Mouse (Mus musculus) embryo, embryonic 10 days (tissue): Measurements from ENCODE around the gene Fh1.

Experiments used
- DNase-seq: peaks from one replicate; pipeline ENCODE4 v3.0.0-alpha.2; 2015; ENCODE audit warnings: low spot score

The Fh1 gene

DNA sequence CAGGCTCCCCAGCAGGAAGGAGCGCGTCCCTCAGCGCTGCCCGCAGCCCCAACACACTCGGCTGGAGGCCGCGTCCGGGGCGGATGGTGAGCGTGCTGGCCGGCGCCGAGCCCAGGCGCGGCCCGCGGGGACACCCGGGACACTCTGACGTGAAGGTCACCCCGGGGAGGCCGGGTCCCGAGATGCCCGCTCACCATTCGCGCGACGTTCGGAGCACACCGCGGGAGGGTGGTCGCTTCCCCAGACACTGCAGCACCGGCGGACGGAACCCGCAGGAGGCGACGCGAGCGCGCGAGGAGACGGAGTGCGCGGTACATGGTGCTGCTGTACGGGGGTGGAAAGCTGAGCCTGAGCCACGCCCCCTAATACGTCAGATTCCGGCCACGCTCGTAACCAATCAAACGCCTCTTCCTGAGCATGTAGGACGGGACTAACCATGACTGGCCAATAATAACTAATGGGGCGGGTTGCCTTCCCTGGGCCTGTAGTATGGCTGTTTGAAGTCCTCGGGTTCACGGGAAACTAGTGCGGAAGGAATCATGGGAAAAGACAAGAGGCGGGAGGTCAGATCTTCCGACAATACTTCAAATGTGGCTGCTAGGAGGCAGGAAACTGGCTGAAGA lies at the start of gene Fh1:
Gene Fh1, minus strand, starts transcription at position 379 of the 623 bp plus-strand sequence.
- peak; percentile 98 for DNase-seq

DNA sequence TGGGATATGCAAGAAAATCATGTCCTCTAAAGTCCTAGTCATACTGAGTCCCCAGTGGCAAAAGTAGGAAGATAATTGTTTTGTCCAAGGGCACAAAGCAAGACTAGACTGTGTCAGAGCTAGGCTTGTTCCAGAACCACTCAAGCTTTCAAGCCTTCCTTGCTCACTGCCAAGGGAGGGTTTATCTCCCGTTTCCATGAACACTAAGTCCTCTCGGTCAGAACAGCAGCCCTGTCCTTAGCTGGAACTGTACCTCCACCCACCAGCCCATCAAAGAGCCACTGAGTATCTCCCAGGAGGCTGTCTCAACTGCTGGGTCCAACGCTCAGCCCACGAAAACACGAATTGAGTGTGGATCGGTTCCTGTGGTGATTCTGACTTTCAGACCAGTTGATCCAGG lies 49.7 kb upstream of the Fh1 start:
- no peak for DNase-seq

DNA sequence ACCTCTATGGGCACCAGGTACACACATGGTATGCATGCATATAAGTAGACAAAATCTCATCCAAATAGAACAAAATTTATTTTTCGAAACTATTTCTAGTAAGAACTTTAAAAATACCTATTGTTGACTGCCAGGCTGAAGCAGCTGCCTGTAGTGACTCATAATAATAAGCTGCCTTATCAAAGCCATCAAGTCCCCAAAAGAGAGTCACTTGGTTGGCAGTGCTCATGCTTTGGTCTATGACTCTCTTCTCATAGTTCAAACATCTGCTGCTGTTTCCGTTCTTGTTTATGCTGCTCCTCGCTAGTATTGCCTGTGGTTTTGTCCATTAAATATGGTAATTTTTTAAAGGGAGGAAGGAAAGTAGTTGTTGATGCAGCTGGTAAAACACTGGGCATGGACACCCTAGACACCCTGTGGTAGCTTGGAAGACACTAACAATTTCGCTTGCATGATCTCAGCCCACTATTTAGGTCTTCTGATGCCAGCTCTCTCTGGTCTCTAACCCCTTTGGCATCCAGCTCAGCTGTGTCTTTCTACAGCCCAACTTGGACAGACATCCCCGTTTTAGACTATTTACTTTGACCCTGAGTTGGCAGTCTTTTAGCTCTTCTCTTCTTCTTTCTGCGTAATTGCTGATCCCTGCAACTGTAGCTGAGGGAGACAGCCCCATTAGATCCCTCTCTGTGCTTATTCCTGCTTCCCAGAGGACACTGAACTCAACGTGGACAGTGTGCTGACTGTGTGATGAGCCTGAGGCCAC lies 48.3 kb upstream of the Fh1 start:
- no peak for DNase-seq

DNA sequence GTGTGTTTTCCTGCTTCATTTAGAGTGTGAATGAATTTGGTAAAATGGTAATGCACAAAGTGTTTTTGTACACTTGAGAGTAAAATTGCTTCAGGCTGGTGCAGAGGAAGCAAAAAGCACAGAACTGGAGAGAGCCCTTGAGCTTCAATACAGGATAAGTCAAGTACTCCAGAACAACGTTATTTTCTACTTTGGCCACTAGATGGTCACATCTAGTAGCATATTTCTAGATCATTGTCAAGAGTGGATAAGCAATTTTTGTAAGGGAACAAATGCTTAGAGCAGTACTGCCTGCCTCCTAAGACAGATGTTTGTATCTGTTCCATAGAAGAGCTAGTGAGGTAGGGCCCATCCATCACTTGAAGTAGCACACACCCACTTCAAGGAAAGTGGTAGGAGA lies 46.2 kb upstream of the Fh1 start:
- DNase-seq: no peak

DNA sequence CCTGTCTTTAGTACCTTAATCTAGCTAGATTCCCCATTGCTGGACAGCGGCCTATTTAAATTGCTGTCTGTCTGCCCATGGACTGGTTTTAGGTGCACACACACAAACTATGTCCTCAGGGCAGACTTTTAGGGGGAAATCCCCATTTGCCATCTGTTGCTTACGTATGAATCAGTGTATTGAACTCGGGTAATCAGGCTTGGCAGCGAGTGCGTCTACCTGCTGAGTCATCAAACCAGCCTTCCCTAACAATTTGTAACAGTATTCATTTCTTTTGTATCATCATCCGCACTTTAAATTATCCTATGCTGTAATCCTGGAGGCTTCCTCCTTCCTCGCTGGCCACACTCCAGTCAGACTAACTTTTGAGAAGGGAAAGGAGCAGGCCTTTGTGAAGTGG lies 44.6 kb upstream of the Fh1 start:
- no peak for DNase-seq

DNA sequence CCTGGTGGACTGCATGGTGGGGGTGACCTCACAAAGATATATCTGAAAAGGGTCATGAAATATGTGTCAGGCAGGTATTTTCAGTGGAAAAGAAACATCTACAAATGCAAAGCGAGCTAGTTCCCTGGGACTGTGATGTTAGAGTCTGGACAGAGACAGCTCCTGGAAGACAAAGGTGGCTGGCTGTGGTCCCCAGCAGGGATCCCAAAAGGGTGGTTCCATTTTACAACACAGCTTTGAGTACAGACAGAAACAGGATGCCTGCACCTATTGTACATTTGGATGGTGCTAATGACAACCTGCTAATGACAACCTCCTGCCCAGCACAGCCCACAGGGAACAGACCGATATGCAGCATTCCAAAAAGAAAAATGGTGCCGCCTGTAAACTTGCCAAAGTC lies 44.0 kb upstream of the Fh1 start:
- DNase-seq: no peak

DNA sequence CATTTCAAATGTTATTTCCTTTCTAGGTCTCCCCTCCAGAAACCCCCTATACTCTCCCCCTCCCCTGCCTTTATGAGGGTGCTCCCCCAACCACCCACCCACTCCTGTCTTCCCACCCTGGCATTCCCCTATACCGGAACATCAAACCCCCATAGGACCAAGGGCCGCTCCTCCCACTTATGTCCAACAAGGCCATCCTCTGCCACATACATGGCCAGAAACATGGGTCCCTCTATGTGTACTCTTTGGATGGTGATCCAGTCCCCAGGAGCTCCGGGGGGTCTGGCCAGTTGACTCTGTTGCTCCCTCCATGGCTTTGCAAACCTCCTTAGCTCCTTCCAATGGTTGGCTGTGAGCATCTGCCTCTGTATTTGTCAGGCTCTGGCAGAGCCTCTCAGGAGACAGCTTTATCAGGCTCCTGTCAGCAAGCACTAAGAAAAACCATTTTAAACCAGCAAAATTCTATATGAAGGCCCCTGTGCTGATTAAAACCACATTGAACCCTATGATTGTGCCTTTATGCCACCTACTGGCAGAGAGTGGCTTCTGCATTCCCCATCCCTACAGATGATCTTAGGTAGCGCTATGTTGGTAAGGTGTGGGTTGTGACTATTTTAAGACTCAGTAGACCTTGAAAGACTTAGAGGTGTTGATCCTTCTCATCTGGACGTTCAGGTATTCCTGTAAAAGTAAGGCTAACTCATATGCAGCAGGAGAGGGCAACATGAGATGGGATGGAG lies 43.4 kb upstream of the Fh1 start:
- peak; percentile 50 for DNase-seq

DNA sequence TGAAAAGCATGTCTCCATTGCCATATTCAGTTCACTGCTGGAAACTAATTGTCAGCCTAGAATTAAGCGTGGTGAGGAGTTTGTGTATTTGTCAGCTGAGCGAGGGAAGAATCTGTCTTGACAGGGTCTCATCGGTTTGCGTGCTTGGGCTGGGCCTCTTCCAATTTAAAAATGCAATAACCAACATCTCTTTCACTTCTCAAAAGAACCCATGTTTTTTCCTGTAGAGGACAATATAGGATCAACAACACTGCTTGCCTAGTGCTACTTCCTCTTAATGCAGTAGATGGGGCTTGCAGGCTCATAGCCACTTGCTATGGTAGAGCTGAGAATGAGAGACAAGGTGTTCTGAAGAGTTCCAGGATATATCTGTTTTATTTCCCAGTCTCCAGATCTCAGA lies 34.5 kb upstream of the Fh1 start:
- no peak for DNase-seq

DNA sequence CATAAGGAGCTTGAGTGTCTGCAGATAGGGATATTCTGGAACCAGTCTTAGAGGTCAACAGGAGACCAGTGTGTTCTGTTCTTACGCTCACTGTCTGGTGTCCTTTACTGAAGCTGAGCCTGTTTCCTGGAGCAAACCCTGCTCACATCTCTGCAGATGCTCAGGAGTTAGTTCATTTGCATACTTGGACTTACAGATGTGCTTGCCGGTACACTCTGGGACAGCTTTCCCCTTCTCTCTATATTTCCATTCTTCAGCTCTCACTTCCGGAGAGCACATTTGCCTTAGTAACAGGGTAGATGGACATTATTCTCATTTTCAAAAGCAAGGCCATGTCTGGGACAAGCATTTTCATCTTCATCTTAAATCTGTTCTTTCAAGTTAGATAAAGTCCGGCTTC lies 23.2 kb upstream of the Fh1 start:
- no peak for DNase-seq

DNA sequence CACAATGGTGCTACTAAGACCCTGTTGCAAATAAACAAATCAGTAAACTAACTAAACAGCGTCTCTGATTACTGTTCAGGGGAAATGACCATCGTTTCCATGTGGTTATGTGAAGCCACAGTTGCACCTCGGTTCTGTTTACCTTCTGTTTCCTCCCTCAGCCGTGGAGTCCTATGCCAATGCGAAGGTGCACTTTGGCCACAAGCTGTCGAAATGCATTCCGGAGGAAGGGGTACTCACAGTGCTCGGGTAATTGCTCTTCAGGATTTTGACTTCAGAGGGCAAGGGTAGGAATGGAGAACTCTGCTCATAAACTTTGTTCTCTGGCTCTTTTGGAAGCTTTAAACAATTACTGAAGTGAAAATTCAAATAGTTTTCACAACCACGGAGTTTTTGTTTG lies 21.5 kb upstream of the Fh1 start:
- DNase-seq: no peak

DNA sequence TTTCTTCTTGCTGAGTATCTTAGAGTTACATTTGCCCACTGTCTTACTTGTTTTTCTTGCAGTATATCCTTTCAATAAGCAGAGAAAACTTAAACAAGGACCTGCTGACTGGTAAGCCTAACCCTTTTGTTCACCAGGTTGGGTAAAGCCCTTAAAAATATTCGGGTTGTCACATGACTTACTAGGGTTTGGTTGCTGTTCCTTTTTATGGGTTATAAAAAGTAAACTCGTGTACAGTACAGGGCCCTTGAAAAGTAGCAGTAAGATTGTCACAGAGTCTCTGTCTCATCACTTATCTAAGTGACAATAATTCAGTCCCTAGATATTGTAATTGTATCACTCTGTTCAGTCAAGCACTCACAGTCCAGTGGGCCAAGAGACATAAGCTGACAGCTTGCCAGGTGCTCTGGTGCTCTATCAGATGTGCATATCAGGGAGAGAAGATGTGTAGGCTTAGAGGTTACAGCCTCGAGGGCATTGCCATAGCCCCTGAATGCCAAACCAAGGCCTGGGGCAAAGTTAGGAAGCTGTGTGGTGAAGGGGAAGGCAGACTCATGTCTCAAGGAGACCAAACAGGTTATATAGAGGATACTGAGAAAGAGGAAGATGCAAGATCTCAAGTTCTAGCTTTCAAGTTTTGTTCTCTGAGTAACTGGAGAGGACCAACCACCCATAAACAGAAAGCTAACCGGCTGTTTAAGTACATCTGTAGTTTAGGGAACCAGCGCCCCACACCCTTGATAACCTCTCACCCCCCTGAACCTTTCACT lies 18.2 kb upstream of the Fh1 start:
- no peak for DNase-seq

DNA sequence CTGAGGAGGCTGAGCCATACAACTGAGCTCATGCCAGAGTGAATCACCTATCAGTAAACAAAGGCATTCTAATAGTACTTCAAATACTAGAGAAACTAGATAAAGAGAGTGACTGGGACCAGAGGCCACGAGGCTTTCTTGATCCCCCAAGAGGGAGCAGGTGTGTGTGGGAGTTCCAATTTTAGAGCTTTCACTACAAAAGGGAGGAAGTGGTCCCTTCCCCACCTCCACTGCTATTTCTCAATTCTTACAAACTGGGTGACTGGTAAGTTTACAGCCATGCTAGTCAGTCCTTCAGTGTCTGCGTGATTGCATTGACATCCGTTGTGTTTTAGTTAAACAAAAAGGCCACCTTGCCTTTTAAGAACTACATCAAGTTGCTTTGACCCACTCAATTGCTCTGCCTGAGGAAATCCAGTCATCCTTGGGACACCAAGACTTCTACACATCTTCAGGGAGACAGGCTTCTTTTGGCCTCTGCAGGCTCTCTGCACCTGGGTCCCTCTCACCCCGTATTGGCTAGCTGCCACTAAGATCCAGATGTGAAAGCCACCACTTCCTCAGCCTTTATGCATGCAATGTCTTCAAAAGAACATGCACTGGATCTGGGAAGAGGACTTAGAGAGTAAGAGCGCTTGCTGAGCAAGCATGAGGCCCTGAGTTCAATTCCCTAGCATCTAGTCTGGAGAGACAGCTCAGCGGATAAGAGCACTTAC lies 15.2 kb upstream of the Fh1 start:
- DNase-seq: no peak

DNA sequence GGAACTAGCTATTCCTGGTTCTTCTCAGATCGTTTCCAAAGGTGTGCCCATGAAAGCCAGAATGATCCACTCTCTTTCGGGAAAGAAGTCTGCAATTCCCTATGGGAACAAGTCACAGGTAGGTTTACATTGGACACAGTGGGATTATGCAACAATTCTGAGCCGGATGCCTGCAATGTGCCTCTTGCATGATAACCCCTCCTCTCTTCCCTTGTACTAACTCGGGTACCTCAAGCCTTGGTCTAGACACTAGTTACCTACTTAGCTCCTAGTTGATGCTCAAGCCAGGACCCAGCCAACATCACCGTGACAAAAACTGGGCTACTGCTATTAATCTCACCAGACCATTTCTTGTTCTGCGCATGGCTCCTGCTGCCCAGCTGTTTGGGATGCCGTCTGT lies 13.6 kb upstream of the Fh1 start:
- no peak for DNase-seq

DNA sequence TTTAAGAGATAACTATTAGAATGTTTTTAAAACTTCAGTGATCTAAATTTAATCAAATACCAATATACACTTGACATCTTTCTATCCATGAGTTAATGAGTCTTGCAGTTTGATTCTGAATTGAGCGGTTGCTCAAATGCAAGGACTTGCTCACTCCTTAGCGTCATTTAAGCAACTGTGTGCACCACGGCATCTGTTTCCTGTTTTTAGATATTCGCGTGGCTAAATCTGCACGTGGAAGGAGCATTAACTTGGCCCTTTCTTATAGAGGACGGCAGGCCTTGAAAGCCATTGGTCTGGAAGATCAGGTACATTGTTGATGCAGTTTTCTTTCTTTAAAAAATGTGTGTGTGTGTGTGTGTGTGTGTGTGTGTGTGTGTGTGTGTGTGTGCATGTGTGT lies 12.2 kb upstream of the Fh1 start:
- DNase-seq: no peak

DNA sequence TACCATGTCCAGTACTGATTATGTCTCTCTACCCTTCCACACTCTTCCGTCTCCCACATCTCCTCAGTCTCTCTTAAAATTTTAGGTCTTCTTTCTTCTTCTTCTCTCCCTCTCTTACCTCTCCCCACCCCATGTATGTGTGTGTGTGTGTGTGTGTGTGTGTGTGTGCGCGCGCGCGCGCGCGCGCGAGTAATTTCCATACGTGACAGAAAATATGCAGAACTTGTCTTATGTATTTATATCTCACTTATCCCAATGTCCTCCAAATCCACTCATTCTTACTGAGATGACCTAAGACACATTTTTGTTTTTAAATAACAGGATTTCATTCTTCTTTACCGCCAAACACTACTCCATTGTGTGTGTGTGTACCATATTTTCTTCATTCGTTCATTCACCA lies 7.0 kb upstream of the Fh1 start:
- DNase-seq: no peak

DNA sequence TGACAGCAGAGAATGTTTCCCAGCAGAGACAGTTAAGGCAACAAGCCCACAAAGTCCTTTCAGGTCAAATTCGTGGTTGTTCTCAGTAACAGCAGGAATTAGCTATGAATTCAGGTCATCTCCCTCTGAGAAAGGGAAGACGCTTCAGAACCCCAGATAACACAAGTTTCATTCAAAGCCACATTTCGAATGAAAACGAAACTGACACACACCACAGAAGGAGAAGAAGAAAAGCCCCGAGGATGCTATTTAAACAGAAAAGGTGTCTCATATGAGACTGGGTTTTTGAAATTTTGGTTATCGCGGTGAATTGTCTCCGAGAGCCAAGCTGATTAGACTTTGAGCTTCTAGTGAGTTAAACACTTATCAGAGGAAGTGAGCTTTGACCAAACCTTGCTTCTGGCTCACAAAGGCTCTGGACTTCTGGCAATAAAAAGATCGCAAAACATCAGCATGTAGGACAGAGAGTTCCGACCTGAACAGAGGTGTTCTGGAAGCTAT lies 6.3 kb upstream of the Fh1 start:
- no peak for DNase-seq

DNA sequence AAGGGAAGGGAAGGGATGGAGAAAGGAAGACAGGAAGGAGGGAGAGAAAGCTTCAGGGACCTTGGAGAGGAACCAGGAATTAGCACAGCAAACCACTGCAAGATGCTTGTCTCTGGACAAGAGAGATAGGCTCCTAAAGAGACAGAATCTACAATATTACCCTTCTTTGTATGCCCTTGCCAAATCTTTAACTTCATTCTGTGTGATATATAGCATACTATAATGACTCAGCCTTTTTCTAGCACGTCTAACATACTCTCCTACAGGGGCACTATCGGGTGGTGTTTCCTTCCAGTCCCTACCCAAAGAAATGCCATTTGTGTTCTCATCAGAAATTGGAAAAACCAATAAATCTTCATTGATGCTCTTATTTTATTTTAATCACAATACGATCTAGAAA lies 5.6 kb upstream of the Fh1 start:
- no peak for DNase-seq

DNA sequence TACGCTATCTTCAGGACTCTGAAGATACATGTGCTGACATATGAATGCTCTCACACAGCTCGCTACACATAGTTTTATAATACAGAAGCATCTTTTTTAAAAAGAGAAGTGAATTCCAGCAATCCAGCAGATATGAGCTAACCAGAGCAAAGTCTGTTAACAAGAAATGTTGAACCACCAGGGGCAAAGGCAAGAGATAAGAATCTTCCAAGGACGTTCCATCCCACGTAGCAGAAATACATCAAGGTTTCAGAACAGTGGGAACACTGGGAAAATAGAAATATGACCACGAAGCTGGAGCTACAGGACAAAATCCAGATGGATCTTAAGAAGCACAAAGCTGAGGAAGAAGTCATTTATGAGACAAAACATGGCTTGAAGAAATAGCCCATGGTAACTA lies 4.9 kb upstream of the Fh1 start:
- DNase-seq: no peak

DNA sequence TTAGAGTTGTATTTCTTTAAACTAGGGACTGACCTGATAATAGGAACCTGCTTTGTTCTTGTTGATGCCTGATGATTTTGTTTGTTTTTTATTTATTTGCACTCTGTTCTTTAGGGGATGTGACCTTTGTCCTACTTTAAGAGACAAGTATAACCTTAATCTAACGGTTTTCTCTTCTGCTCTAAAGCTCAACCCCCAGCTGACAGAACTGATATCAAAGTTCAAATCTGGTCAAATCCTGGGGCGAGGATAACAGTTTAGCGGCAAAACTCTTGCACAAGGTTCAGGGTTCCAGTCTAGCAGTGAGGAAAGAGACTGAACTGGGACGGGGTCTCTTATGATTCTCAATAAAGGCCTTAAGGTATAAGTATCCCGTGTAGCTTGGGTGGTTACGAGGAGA lies 3.8 kb upstream of the Fh1 start:
- DNase-seq: no peak

DNA sequence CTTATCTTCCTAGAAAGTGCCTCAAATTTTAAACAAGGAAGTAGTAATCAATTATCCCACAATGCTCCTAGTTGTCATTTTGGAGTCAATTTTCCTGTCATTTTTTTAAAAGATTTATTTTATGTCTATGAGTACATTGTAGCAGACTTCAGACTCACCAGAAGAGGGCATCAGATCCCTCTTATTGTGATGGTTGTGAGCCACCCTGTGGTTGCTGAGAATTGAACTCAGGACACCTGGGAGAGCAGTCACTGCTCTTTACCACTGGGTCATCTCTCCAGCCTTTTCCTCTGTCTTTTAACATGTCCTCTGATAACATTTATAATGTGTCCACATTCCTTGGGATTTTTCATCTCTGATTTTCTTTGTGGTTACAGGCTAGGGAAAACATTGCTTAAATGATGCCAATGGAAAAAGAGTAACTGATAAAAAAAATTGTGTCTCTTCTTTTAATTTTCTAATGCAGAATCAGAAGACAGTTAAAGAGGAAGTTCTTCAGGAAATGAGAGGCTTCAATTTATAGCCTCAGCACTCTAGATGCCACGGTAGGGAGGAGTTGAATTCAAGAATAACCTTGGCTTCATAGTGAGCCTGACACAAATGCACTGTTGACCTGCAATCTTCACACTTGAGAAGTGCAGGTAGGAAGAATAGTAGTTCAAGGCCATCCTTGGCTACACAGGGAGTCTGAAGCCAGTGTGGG lies 706 bp upstream of the Fh1 start:
- peak; percentile 70 for DNase-seq

DNA sequence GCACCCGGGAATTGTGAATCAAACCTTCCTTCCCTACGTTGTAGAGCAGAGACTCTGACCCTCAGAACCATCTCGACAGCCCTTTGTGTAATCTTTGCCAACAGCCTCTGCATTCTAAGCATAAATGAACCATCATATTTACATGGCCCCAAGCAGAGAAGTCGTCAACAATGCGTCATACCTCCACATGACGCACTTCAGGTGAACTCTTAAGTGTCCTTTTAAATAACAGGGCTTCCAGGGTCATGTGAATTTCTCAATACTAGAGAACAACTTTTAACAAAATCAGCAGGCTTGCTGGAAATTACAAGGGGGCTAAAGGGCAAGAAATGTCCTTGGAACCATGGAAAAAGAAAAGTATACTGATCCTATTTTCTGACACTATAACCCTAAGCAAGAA lies 1.8 kb downstream of the Fh1 start:
- no peak for DNase-seq
